Comparison of ENCODE assay signal across 8 mouse cellular contexts in genomic region chr3:116858941-116859685, GRCm38 (mm10). TPM values are rescaled to one million over a fixed set of nuclear protein-coding genes. Genes with fewer than 3 reads are reported as not detected.
DNase-seq lines count a peak whose midpoint lies in the region; ATAC-seq and TF ChIP-seq lines count a peak whose summit lies in the region.

Gene Frrs1 (plus strand): TSS chr3:116859464.

- H3K4me1 ChIP-seq in kidney, embryonic 15.5 days: peaks cover 7% of the 10 kb centered on the region; the same call in 1 of the 2 replicates
- H3K4me1 ChIP-seq in hindbrain, embryonic 16.5 days (ENCODE audit: control insufficient read depth, insufficient read depth, low read depth, low read length): peaks cover 2% of the 10 kb centered on the region; the same call in 1 of the 2 replicates

- H3K27me3 ChIP-seq in kidney, embryonic 15.5 days: no peaks in the 10 kb centered on the region
- H3K27me3 ChIP-seq in myocyte (ENCODE audit: control insufficient read depth, insufficient read depth, insufficient read length): no peaks in the 10 kb centered on the region
- no peaks in the 10 kb centered on the region for H3K27me3 ChIP-seq in hindbrain, embryonic 16.5 days (replicated peaks; ENCODE audit: control insufficient read depth, insufficient read depth, low read length)

- DNase-seq in kidney, postnatal 25 days: no peak
- peak; percentile 42 for DNase-seq in R1 (ENCODE audit: low read depth, low spot score)
- no peak for DNase-seq in ovary, postnatal 14 days (ENCODE audit: low spot score)
- DNase-seq in Muller cell, postnatal 12 days (ENCODE audit: inconsistent ontology term): no peak

- H3K36me3 ChIP-seq in kidney, embryonic 15.5 days: no peaks in the 10 kb centered on the region
- no peaks in the 10 kb centered on the region for H3K36me3 ChIP-seq in myocyte (ENCODE audit: control insufficient read depth, insufficient read depth)
- H3K36me3 ChIP-seq in hindbrain, embryonic 16.5 days (ENCODE audit: control insufficient read depth, insufficient read depth, low read length): no peaks in the 10 kb centered on the region

- ATAC-seq in kidney, embryonic 15.5 days (replicated peaks; ENCODE audit: low FRiP score): peak; percentile 60; the same call in 1 of the 2 replicates
- no peak for ATAC-seq in hematopoietic stem cell, adult 5-6 weeks (replicated peaks in 1 of 2; ENCODE audit: insufficient read depth in 1 of 2, low FRiP score in 2 of 2, low TSS enrichment in 1 of 2, low read depth in 1 of 2, poor library complexity in 2 of 2, severe bottlenecking in 2 of 2)
- ATAC-seq in hindbrain, embryonic 16.5 days: no peak

- no peaks in the 10 kb centered on the region for H3K9me3 ChIP-seq in kidney, embryonic 15.5 days (replicated peaks)
- H3K9me3 ChIP-seq in hindbrain, embryonic 16.5 days (ENCODE audit: control insufficient read depth, low read length): no peaks in the 10 kb centered on the region

- no peak within 1 kb of the TSS for H3K9ac ChIP-seq in kidney, embryonic 15.5 days
- no peak within 1 kb of the TSS for H3K9ac ChIP-seq in hindbrain, embryonic 16.5 days (ENCODE audit: low read depth, low read length)

- 70% methylated on average over 9 of the region's 9 CpGs for WGBS in kidney, embryonic 15.5 days
- WGBS in hindbrain, embryonic 16.5 days: 90% methylated on average over 9 of the region's 9 CpGs

- H3K4me3 ChIP-seq in kidney, embryonic 15.5 days (replicated peaks): no peak within 1 kb of the TSS
- H3K4me3 ChIP-seq in myocyte: no peak within 1 kb of the TSS
- H3K4me3 ChIP-seq in hindbrain, embryonic 16.5 days (ENCODE audit: low read length): no peak within 1 kb of the TSS

- H3K79me2 ChIP-seq in myocyte (ENCODE audit: control insufficient read depth, insufficient read depth): peaks cover 14% of the 10 kb centered on the region

- TF ChIP-seq POLR2A in myocyte (IDR thresholded peaks at IDR 0.05; ENCODE audit: insufficient read length, low read depth): no peak

- H3ac ChIP-seq in myocyte (ENCODE audit: control insufficient read depth, insufficient read length): no peak within 1 kb of the TSS

- no peak within 1 kb of the TSS for H3K27ac ChIP-seq in kidney, embryonic 15.5 days
- H3K27ac ChIP-seq in hindbrain, embryonic 16.5 days (ENCODE audit: low read depth, low read length): no peak within 1 kb of the TSS

- H3K4me2 ChIP-seq in kidney, embryonic 15.5 days: no peak within 1 kb of the TSS
- H3K4me2 ChIP-seq in myocyte (ENCODE audit: low read depth): no peak within 1 kb of the TSS
- H3K4me2 ChIP-seq in hindbrain, embryonic 16.5 days (ENCODE audit: low read length): no peak within 1 kb of the TSS

TF ChIP-seq in myocyte, 11 proteins besides CTCF, POLR2A, EP300 and RAD21:
- no peak for TF ChIP-seq USF1 (IDR thresholded peaks at IDR 0.05; ENCODE audit: low read depth)
- no peak for TF ChIP-seq SRF (IDR thresholded peaks at IDR 0.05; ENCODE audit: control insufficient read depth, insufficient read length, low read depth)
- TF ChIP-seq TCF12 (IDR thresholded peaks at IDR 0.05; ENCODE audit: insufficient read depth, poor library complexity, severe bottlenecking): no peak
- no peak for TF ChIP-seq MAX (IDR thresholded peaks at IDR 0.05; ENCODE audit: low read depth)
- no peak for TF ChIP-seq MYOG (IDR thresholded peaks at IDR 0.05; ENCODE audit: control insufficient read depth in 1 of 3, insufficient read depth in 1 of 3, insufficient read length in 2 of 3, low read depth in 2 of 3)
- no peak for TF ChIP-seq TCF3 (IDR thresholded peaks at IDR 0.05; ENCODE audit: insufficient read length, low read depth)
- no peak for TF ChIP-seq E2F4 (IDR thresholded peaks at IDR 0.05; ENCODE audit: insufficient read depth)
- TF ChIP-seq REST (IDR thresholded peaks at IDR 0.05; ENCODE audit: insufficient read depth, insufficient read length): no peak

RNA-seq across cellular contexts. Expression of gene Frrs1, which starts in this region (rescaled TPM):
- 22.7 and 23.5 TPM in 2 replicates for polyA plus RNA-seq in kidney, embryonic 15.5 days (2015; fragmentation: Nextera tagmentation; extraction: Ambion mirVana)
- 22.6 and 33.3 TPM in 2 replicates for total RNA-seq in hematopoietic stem cell, adult 5-6 weeks (2017)
- polyA plus RNA-seq in myocyte (2012; fragmentation: generic; extraction: Trizol): 12.7 TPM
- polyA plus RNA-seq in hindbrain, embryonic 16.5 days (2015; fragmentation: Nextera tagmentation; extraction: Ambion mirVana): 7.1 and 7.2 TPM in 2 replicates
